Mouse (Mus musculus): ENCODE results near the gene Defb6. TPM values are rescaled to one million over a fixed set of nuclear protein-coding genes. Genes with fewer than 3 reads are reported as not detected.

Gene Defb6
- polyA plus RNA-seq (2014; fragmentation: Nextera tagmentation; extraction: Ambion mirVana) = not detected in 2 replicates

DNA sequence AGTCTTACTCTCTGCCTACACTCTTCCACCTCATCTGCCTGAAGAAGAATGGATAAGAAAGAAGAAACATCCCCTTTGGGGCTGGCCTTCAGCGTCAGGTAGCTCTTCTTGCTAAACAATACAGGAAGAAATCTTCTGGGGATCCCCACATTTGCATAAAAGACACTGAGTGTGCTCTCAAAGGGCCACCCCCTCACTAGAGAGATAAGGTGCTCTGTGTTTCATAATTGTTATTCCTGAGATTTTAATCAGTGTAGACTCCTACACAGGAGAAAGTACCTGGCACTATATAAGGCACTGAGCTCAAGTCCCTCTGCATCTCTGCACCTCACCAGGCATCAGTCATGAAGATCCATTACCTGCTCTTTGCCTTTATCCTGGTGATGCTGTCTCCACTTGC lies at the start of gene Defb6:
TSS of gene Defb6 (plus strand) at position 318 of the 400 bp plus-strand sequence.
- no peaks in the 10 kb centered on the region for H3K27me3 ChIP-seq (ENCODE audit: control insufficient read depth, insufficient read depth, low read length)
- no peak within 1 kb of the TSS for H3K9ac ChIP-seq (replicated peaks; ENCODE audit: low read depth, low read length)
- no peaks in the 10 kb centered on the region for H3K4me1 ChIP-seq (ENCODE audit: control insufficient read depth, insufficient read depth, low read length)
- WGBS = 61% methylated on average over 1 of the region's 1 CpGs
- H3K36me3 ChIP-seq (ENCODE audit: control insufficient read depth, insufficient read depth, low read length) = no peaks in the 10 kb centered on the region
- H3K4me3 ChIP-seq (ENCODE audit: low read depth, low read length) = no peak within 1 kb of the TSS
- H3K27ac ChIP-seq (ENCODE audit: low read depth, low read length) = no peak within 1 kb of the TSS
- no peaks in the 10 kb centered on the region; the same call in 1 of the 2 replicates for H3K9me3 ChIP-seq (ENCODE audit: control insufficient read depth, low read length)
- ATAC-seq (ENCODE audit: low read depth) = no peak
- no peak within 1 kb of the TSS for H3K4me2 ChIP-seq (ENCODE audit: low read depth, low read length)

DNA sequence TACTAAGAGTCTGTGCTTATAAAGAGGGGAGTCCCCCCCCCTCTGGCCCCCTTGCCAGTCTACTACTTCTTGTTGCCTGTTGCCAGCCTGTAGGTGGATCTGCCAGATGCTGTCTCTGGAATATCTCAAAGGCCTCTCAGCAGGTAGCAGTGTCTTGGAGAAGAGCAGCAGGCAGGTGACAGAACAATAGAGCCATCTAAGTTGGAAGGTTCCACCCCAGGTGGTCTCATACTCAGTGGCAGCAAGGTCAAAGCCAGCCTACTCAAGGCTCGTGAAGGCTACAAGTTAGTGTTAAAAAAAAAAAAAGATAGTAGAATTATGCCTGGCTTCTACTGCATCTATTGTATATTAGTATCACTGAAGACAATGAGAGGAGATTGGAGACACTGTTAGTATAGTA lies 12.8 kb downstream of the Defb6 start:
- Histone ChIP-seq H3K4me2 (ENCODE audit: low read depth, low read length) (no peak overlapping the region), H3K36me3 (ENCODE audit: control insufficient read depth, insufficient read depth, low read length) (no peaks in the 10 kb centered on the region), H3K4me3 (ENCODE audit: low read depth, low read length) (no peak overlapping the region), H3K27ac (ENCODE audit: low read depth, low read length) (no peak overlapping the region), H3K9me3 (ENCODE audit: control insufficient read depth, low read length) (0 out of 2 replicates have a peak, but pooled peaks cover 2% of the 10 kb centered on the region), H3K27me3 (ENCODE audit: control insufficient read depth, insufficient read depth, low read length) (no peaks in the 10 kb centered on the region), H3K4me1 (ENCODE audit: control insufficient read depth, insufficient read depth, low read length) (no peaks in the 10 kb centered on the region), H3K9ac (replicated peaks; ENCODE audit: low read depth, low read length) (no peak overlapping the region)
- WGBS = 49% methylated on average over 1 of the region's 1 CpGs
- no peak for ATAC-seq (ENCODE audit: low read depth)

DNA sequence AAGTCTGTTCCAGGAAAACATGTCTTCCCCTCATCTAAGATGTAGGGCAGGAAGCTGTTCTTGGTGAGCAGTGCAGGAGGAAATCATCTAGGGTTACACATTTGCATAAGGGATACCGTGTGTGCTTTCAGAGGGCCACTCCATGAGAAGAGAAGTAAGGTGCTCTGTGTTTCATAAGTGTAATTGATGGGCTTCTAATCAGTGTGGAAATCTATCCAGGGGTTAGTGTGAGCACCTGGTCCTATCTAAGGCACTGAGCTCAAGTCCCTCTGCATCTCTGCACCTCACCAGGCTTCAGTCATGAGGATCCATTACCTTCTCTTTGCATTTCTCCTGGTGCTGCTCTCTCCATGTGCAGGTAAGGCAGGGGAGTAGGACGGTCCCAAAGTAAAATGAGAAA lies 14.3 kb downstream of the Defb6 start, which contains the start of gene Defb46:
TSS of gene Defb46 (plus strand) at position 301 of the 400 bp plus-strand sequence.
- Histone ChIP-seq H3K27me3 (ENCODE audit: control insufficient read depth, insufficient read depth, low read length) (no peaks in the 10 kb centered on the region), H3K36me3 (ENCODE audit: control insufficient read depth, insufficient read depth, low read length) (no peaks in the 10 kb centered on the region), H3K9me3 (ENCODE audit: control insufficient read depth, low read length) (no peaks in the 10 kb centered on the region), H3K4me3 (ENCODE audit: low read depth, low read length) (no peak within 1 kb of the TSS), H3K4me2 (ENCODE audit: low read depth, low read length) (no peak within 1 kb of the TSS), H3K4me1 (ENCODE audit: control insufficient read depth, insufficient read depth, low read length) (no peaks in the 10 kb centered on the region), H3K27ac (ENCODE audit: low read depth, low read length) (no peak within 1 kb of the TSS), H3K9ac (replicated peaks; ENCODE audit: low read depth, low read length) (no peak within 1 kb of the TSS)
- WGBS = 86% methylated on average over 2 of the region's 2 CpGs
- ATAC-seq (ENCODE audit: low read depth) = no peak

DNA sequence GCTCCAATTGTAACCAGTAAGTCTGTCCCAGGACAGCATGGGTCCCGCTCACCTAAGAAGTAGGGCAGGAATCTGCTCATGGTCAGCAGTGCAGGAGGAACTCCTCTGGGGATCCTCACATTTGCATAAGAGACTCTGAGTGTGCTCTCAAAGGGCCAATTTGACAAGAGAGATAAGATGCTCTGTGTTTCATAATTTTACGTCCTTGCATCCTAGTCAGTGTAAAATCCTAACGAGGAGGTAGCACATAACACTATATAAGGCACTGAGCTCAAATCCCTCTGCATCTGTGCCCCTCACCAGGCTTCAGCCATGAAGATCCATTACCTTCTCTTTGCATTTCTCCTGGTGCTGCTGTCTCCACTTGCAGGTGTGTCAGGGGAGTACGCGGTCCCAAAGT lies 22.0 kb downstream of the Defb6 start, which contains the start of gene Defb5:
TSS of gene Defb5 (plus strand) at position 301 of the 400 bp plus-strand sequence.
- no peak within 1 kb of the TSS for H3K4me2 ChIP-seq (ENCODE audit: low read depth, low read length)
- H3K4me3 ChIP-seq (ENCODE audit: low read depth, low read length) = no peak within 1 kb of the TSS
- WGBS = 95% methylated on average over 5 of the region's 5 CpGs
- no peaks in the 10 kb centered on the region for H3K36me3 ChIP-seq (ENCODE audit: control insufficient read depth, insufficient read depth, low read length)
- H3K9ac ChIP-seq (replicated peaks; ENCODE audit: low read depth, low read length) = no peak within 1 kb of the TSS
- H3K4me1 ChIP-seq (ENCODE audit: control insufficient read depth, insufficient read depth, low read length) = no peaks in the 10 kb centered on the region
- H3K9me3 ChIP-seq (ENCODE audit: control insufficient read depth, low read length) = no peaks in the 10 kb centered on the region
- no peak within 1 kb of the TSS for H3K27ac ChIP-seq (ENCODE audit: low read depth, low read length)
- no peak for ATAC-seq (ENCODE audit: low read depth)
- no peaks in the 10 kb centered on the region for H3K27me3 ChIP-seq (ENCODE audit: control insufficient read depth, insufficient read depth, low read length)

DNA sequence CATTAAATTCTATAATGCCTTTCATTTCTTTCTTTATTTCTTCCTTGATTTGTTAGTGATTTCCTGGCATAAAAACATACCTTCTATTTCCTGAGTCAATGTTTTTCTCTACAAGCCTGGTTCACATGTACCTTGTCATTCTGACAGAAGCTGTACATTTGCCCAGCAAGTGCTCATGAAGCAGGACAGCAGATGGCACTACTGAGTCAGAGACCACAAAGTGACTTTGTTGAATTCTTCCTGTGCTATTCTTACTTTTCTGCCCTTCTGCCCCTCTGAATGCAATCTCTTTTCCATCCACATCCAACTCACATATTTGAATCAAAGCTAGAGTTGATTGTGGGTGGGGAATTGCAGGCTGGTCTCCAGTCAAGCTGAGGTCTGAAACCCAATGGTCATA lies 32.9 kb downstream of the Defb6 start:
- H3K4me3 ChIP-seq (ENCODE audit: low read depth, low read length) = no peak overlapping the region
- H3K36me3 ChIP-seq (ENCODE audit: control insufficient read depth, insufficient read depth, low read length) = no peaks in the 10 kb centered on the region
- H3K27me3 ChIP-seq (ENCODE audit: control insufficient read depth, insufficient read depth, low read length) = no peaks in the 10 kb centered on the region
- H3K9ac ChIP-seq (replicated peaks; ENCODE audit: low read depth, low read length) = no peak overlapping the region
- H3K27ac ChIP-seq (ENCODE audit: low read depth, low read length) = no peak overlapping the region
- no peaks in the 10 kb centered on the region for H3K9me3 ChIP-seq (ENCODE audit: control insufficient read depth, low read length)
- no peaks in the 10 kb centered on the region for H3K4me1 ChIP-seq (ENCODE audit: control insufficient read depth, insufficient read depth, low read length)
- no peak for ATAC-seq (ENCODE audit: low read depth)
- no peak overlapping the region for H3K4me2 ChIP-seq (ENCODE audit: low read depth, low read length)

DNA sequence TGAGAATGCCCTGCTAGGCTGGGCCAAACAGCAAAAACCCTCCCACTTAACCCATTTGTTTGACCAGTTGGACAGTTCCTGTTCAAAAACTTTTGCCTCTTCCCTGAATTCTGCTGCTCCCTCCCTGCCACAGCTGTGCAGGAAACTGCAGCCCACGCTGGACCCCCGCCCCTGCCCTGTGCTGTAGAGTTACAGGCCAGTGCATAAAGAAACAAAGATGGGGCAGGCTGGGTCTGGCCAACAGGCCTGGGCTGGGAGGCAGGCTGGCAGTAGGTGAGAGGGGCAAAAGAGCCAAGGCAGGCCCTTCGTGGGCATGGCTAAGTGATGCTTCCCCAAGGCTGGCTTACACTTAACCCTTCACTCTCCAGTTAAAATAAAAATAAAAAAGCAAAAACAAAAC lies 34.4 kb downstream of the Defb6 start:
- Histone ChIP-seq H3K36me3 (ENCODE audit: control insufficient read depth, insufficient read depth, low read length) (no peaks in the 10 kb centered on the region), H3K27ac (ENCODE audit: low read depth, low read length) (no peak overlapping the region), H3K4me3 (ENCODE audit: low read depth, low read length) (no peak overlapping the region), H3K4me2 (ENCODE audit: low read depth, low read length) (no peak overlapping the region), H3K9me3 (ENCODE audit: control insufficient read depth, low read length) (no peaks in the 10 kb centered on the region), H3K9ac (replicated peaks; ENCODE audit: low read depth, low read length) (no peak overlapping the region), H3K27me3 (ENCODE audit: control insufficient read depth, insufficient read depth, low read length) (no peaks in the 10 kb centered on the region), H3K4me1 (ENCODE audit: control insufficient read depth, insufficient read depth, low read length) (no peaks in the 10 kb centered on the region)
- WGBS = 52% methylated on average over 3 of the region's 3 CpGs
- no peak for ATAC-seq (ENCODE audit: low read depth)

Other genes starting within 250 kb of the Defb6 start
- not detected in 2 replicates for gene Defb40, start 247.2 kb upstream of the Defb6 start, polyA plus RNA-seq (2014; fragmentation: Nextera tagmentation; extraction: Ambion mirVana)
- not detected in 2 replicates for gene Defb37, start 234.4 kb upstream of the Defb6 start, polyA plus RNA-seq (2014; fragmentation: Nextera tagmentation; extraction: Ambion mirVana)
- gene Defb38, start 198.9 kb upstream of the Defb6 start, polyA plus RNA-seq (2014; fragmentation: Nextera tagmentation; extraction: Ambion mirVana) = not detected in 2 replicates
- gene Defb39, start 160.7 kb upstream of the Defb6 start, polyA plus RNA-seq (2014; fragmentation: Nextera tagmentation; extraction: Ambion mirVana) = not detected in 2 replicates
- not detected in 2 replicates for gene Defb12, start 110.6 kb upstream of the Defb6 start, polyA plus RNA-seq (2014; fragmentation: Nextera tagmentation; extraction: Ambion mirVana)
- gene Defb34, start 101.7 kb upstream of the Defb6 start, polyA plus RNA-seq (2014; fragmentation: Nextera tagmentation; extraction: Ambion mirVana) = not detected in 2 replicates
- gene Gm45826, start 84.7 kb upstream of the Defb6 start, polyA plus RNA-seq (2014; fragmentation: Nextera tagmentation; extraction: Ambion mirVana) = not detected in 2 replicates
- gene Defb14, start 31.1 kb upstream of the Defb6 start, polyA plus RNA-seq (2014; fragmentation: Nextera tagmentation; extraction: Ambion mirVana) = not detected in 2 replicates
- gene Defb4, start 26.8 kb upstream of the Defb6 start, polyA plus RNA-seq (2014; fragmentation: Nextera tagmentation; extraction: Ambion mirVana) = not detected in 2 replicates
- not detected in 2 replicates for gene Defb46, start 14.4 kb downstream of the Defb6 start, polyA plus RNA-seq (2014; fragmentation: Nextera tagmentation; extraction: Ambion mirVana)
- gene Defb5, start 22.1 kb downstream of the Defb6 start, polyA plus RNA-seq (2014; fragmentation: Nextera tagmentation; extraction: Ambion mirVana) = not detected in 2 replicates
- not detected in 2 replicates for gene Defb3, start 67.9 kb downstream of the Defb6 start, polyA plus RNA-seq (2014; fragmentation: Nextera tagmentation; extraction: Ambion mirVana)
- not detected in 2 replicates for gene Defb8, start 222.1 kb downstream of the Defb6 start, polyA plus RNA-seq (2014; fragmentation: Nextera tagmentation; extraction: Ambion mirVana)